Comparison of ENCODE assay signal across 8 mouse cellular contexts in the genomic region with DNA sequence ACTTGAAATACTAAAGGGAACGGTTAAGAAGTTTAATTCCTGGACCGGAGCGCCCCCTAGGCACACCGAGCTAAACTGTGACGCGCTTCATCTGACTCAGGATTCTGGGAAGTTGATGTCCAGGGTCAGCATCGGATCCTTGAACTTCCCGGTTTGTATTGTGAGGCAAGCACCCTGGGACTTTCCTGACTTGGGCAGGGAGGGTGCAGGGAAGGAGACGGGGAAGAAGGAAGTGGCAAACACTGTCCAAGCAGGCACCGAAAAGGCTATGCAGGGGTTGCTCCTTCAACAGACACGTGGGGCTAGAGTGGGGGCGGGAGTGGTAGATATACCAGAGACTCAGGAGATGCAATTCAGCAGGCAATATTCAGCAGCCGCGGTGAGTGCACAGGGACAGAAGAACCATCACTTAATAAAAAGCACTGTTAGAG.
A peak's percentile ranks its signal among the peaks of the same experiment; 100 is the strongest.
DNase-seq lines count a peak whose midpoint lies in the region; ATAC-seq and TF ChIP-seq lines count a peak whose summit lies in the region.

No protein-coding gene starts in this region.

- peak; percentile 46 for DNase-seq in CD4-positive, CD25-positive, alpha-beta regulatory T cell, adult 2 months (ENCODE audit: low read depth, low spot score)
- DNase-seq in embryonic facial prominence, embryonic 14.5 days (ENCODE audit: low spot score) = peak; percentile 78
- peak; percentile 84 for DNase-seq in heart, adult 2 months
- peak; percentile 86 for DNase-seq in kidney, adult 9 months
- DNase-seq in midbrain, postnatal 0 days (ENCODE audit: low spot score) = peak; percentile 68

- no peak overlapping the region for H3K27ac ChIP-seq in embryonic facial prominence, embryonic 14.5 days (replicated peaks; ENCODE audit: low read depth, low read length)
- peak overlapping the region; percentile 82 for H3K27ac ChIP-seq in heart, adult 2 months
- no peak overlapping the region for H3K27ac ChIP-seq in limb, embryonic 12.5 days
- no peak overlapping the region for H3K27ac ChIP-seq in midbrain, postnatal 0 days (ENCODE audit: low read depth, low read length)
- H3K27ac ChIP-seq in stomach, embryonic 14.5 days (ENCODE audit: low read length) = no peak overlapping the region

- TF ChIP-seq POLR2A in heart, adult 2 months (IDR thresholded peaks at IDR 0.05; ENCODE audit: insufficient read depth, low read depth, low read length) = 0 out of 2 replicates have a peak, but pooled peaks have one; percentile 12

- intact Hi-C loops in heart, adult 2 months (cut with DNase I) = loop anchor here (1.0 to 5.0 kb wide), 4 partner anchors 86 to 150 kb away; no protein-coding TSS in a partner anchor

- H3K4me1 ChIP-seq in embryonic facial prominence, embryonic 14.5 days (ENCODE audit: control insufficient read depth, insufficient read depth, low read length) = no peaks in the 10 kb centered on the region
- H3K4me1 ChIP-seq in heart, adult 2 months (ENCODE audit: control insufficient read depth, insufficient read depth, low read length) = peaks cover 8% of the 10 kb centered on the region
- no peaks in the 10 kb centered on the region for H3K4me1 ChIP-seq in limb, embryonic 12.5 days (replicated peaks)
- no peaks in the 10 kb centered on the region for H3K4me1 ChIP-seq in midbrain, postnatal 0 days (ENCODE audit: insufficient read depth, low read length)
- H3K4me1 ChIP-seq in stomach, embryonic 14.5 days (ENCODE audit: control insufficient read depth, insufficient read depth, low read length) = peaks cover 3% of the 10 kb centered on the region; the same call in 1 of the 2 replicates

- no peaks in the 10 kb centered on the region for H3K9me3 ChIP-seq in embryonic facial prominence, embryonic 14.5 days (ENCODE audit: control insufficient read depth, low read length)
- H3K9me3 ChIP-seq in limb, embryonic 12.5 days = no peaks in the 10 kb centered on the region
- H3K9me3 ChIP-seq in midbrain, postnatal 0 days (ENCODE audit: low read length) = no peaks in the 10 kb centered on the region
- H3K9me3 ChIP-seq in stomach, embryonic 14.5 days (ENCODE audit: control insufficient read depth, low read depth, low read length) = no peaks in the 10 kb centered on the region

- peak; percentile 83 for TF ChIP-seq CTCF in heart, adult 2 months (IDR thresholded peaks at IDR 0.05)
- peak; percentile 70 for TF ChIP-seq CTCF in midbrain, postnatal 0 days (IDR thresholded peaks at IDR 0.05)

- ATAC-seq in CD4-positive, CD25-positive, alpha-beta regulatory T cell, adult 4 months = no peak
- no peak for ATAC-seq in embryonic facial prominence, embryonic 14.5 days (ENCODE audit: low read depth)
- ATAC-seq in limb, embryonic 12.5 days (ENCODE audit: insufficient number of reproducible peaks, insufficient read depth, low FRiP score, low TSS enrichment, low read depth) = 0 out of 2 replicates have a peak, but pooled peaks have one; percentile 50
- no peak for ATAC-seq in midbrain, postnatal 0 days (ENCODE audit: low FRiP score)
- ATAC-seq in stomach, embryonic 14.5 days (ENCODE audit: insufficient number of reproducible peaks, insufficient read depth, low FRiP score, low read depth) = peak; percentile 25; the same call in 1 of the 2 replicates

- no peaks in the 10 kb centered on the region for H3K36me3 ChIP-seq in embryonic facial prominence, embryonic 14.5 days (ENCODE audit: control insufficient read depth, insufficient read depth, low read length)
- peaks cover 2% of the 10 kb centered on the region; the same call in 1 of the 2 replicates for H3K36me3 ChIP-seq in heart, adult 2 months (ENCODE audit: control insufficient read depth, insufficient read depth, low read length)
- H3K36me3 ChIP-seq in limb, embryonic 12.5 days = no peaks in the 10 kb centered on the region
- H3K36me3 ChIP-seq in midbrain, postnatal 0 days (ENCODE audit: insufficient read depth, low read length) = no peaks in the 10 kb centered on the region
- no peaks in the 10 kb centered on the region for H3K36me3 ChIP-seq in stomach, embryonic 14.5 days (ENCODE audit: control insufficient read depth, insufficient read depth, low read length)

- 17% methylated on average over 14 of the region's 14 CpGs for WGBS in embryonic facial prominence, embryonic 14.5 days
- 11% methylated on average over 14 of the region's 14 CpGs for WGBS in heart, adult 2 months
- 17% methylated on average over 14 of the region's 14 CpGs for WGBS in limb, embryonic 12.5 days
- WGBS in midbrain, postnatal 0 days = 20% methylated on average over 14 of the region's 14 CpGs
- WGBS in stomach, embryonic 14.5 days = 17% methylated on average over 14 of the region's 14 CpGs

- H3K27me3 ChIP-seq in embryonic facial prominence, embryonic 14.5 days (replicated peaks; ENCODE audit: control insufficient read depth, insufficient read depth, low read length) = no peaks in the 10 kb centered on the region
- no peaks in the 10 kb centered on the region for H3K27me3 ChIP-seq in heart, adult 2 months (ENCODE audit: control insufficient read depth, insufficient read depth, low read length)
- H3K27me3 ChIP-seq in limb, embryonic 12.5 days = no peaks in the 10 kb centered on the region
- H3K27me3 ChIP-seq in midbrain, postnatal 0 days (ENCODE audit: insufficient read depth, low read length) = no peaks in the 10 kb centered on the region
- no peaks in the 10 kb centered on the region for H3K27me3 ChIP-seq in stomach, embryonic 14.5 days (ENCODE audit: control insufficient read depth, insufficient read depth, low read length)

- no peaks in the 10 kb centered on the region for H3K79me2 ChIP-seq in heart, adult 2 months (replicated peaks; ENCODE audit: control insufficient read depth, insufficient read depth, low read length)

- peak; percentile 81; the same call in 1 of the 2 replicates for TF ChIP-seq EP300 in heart, adult 2 months (IDR thresholded peaks at IDR 0.05; ENCODE audit: insufficient read depth, low read depth, low read length)

- no peak overlapping the region for H3K4me3 ChIP-seq in embryonic facial prominence, embryonic 14.5 days (ENCODE audit: low read depth, low read length)
- H3K4me3 ChIP-seq in heart, adult 2 months = no peak overlapping the region
- no peak overlapping the region; the same call in 1 of the 2 replicates for H3K4me3 ChIP-seq in limb, embryonic 12.5 days (replicated peaks)
- no peak overlapping the region for H3K4me3 ChIP-seq in midbrain, postnatal 0 days (ENCODE audit: low read depth, low read length)
- no peak overlapping the region for H3K4me3 ChIP-seq in stomach, embryonic 14.5 days (ENCODE audit: low read depth, low read length)

- H3K9ac ChIP-seq in embryonic facial prominence, embryonic 14.5 days (ENCODE audit: low read depth, low read length) = 0 out of 2 replicates have a peak overlapping the region, but pooled peaks have one; percentile 2
- peak overlapping the region; percentile 22; the same call in 1 of the 2 replicates for H3K9ac ChIP-seq in heart, adult 2 months (ENCODE audit: low read depth, low read length)
- no peak overlapping the region for H3K9ac ChIP-seq in limb, embryonic 12.5 days (replicated peaks)
- no peak overlapping the region for H3K9ac ChIP-seq in midbrain, postnatal 0 days (replicated peaks; ENCODE audit: low read length, poor library complexity, severe bottlenecking)
- H3K9ac ChIP-seq in stomach, embryonic 14.5 days (replicated peaks; ENCODE audit: low read depth, low read length) = no peak overlapping the region

- peak overlapping the region; percentile 50 for H3K4me2 ChIP-seq in embryonic facial prominence, embryonic 14.5 days (ENCODE audit: low read depth, low read length)
- H3K4me2 ChIP-seq in limb, embryonic 12.5 days = peak overlapping the region; percentile 44
- no peak overlapping the region for H3K4me2 ChIP-seq in midbrain, postnatal 0 days (ENCODE audit: low read depth, low read length, poor library complexity, severe bottlenecking)
- peak overlapping the region; percentile 27 for H3K4me2 ChIP-seq in stomach, embryonic 14.5 days (replicated peaks; ENCODE audit: low read depth, low read length)

Comparison
In these comparisons a context has a peak if more than half of its experiments do, and no peak if none do; other contexts are left out.
1. ATAC-seq: peak in limb, embryonic 12.5 days (single experiment) and stomach, embryonic 14.5 days (single experiment); none in CD4-positive, CD25-positive, alpha-beta regulatory T cell, adult 4 months (single experiment), embryonic facial prominence, embryonic 14.5 days (single experiment) and midbrain, postnatal 0 days (single experiment).
2. H3K9ac ChIP-seq: peak in embryonic facial prominence, embryonic 14.5 days (single experiment) and heart, adult 2 months (single experiment); none in limb, embryonic 12.5 days (single experiment), midbrain, postnatal 0 days (single experiment) and stomach, embryonic 14.5 days (single experiment).
3. Peak in every context shown above with its lines, with median percentiles within 50 percentile points of each other: DNase-seq.